ENCODE assay signal across 8 mouse cellular contexts in the genomic region with DNA sequence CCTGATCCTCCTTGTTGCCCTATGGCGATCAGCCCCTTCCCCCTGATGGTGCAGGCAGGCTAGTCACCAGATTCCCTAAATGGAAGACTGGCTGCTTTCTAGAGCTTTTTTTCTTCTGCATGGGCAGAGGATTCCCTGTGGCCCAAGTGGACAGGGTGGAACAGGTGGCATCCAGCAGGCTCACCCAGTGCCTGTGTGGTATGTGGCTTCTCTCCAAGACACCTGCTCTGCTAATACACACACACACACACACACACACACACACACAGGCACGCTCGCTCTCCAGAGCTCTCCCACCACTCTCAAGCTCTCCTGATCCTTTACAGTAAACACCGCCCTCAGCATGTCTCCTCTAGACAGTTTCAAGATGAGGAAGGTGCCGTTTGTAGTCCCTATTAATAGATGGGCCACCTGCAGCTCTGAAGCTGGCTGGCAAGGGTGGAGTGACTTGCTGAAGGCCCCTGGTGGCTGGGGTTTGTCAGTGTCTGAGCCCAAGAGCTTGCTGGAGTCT.
DNase-seq lines count a peak whose midpoint lies in the region; ATAC-seq and TF ChIP-seq lines count a peak whose summit lies in the region.
"Had no signal": no experiment of that assay in that cellular context is flagged by ENCODE, and none has a peak within 500 bp of the region (broad histone marks: within the 10 kb centered on the region; RNA-seq: fewer than 3 reads in every experiment).

No protein-coding gene starts in this region.

- H3K4me1 ChIP-seq in embryonic facial prominence, embryonic 14.5 days (ENCODE audit: control insufficient read depth, insufficient read depth, low read length) = peaks cover 14% of the 10 kb centered on the region
- H3K4me1 ChIP-seq in liver, embryonic 13.5 days (replicated peaks) = peaks cover 70% of the 10 kb centered on the region
- peaks cover 40% of the 10 kb centered on the region for H3K4me1 ChIP-seq in spleen, adult 2 months (ENCODE audit: control insufficient read depth, insufficient read depth, insufficient read length)

- 47% methylated on average over 5 of the region's 5 CpGs for WGBS in embryonic facial prominence, embryonic 14.5 days
- WGBS in liver, embryonic 13.5 days (ENCODE audit: insufficient replicate concordance) = 47% methylated on average over 5 of the region's 5 CpGs
- WGBS in spleen, adult 2 months = 23% methylated on average over 5 of the region's 5 CpGs

- TF ChIP-seq POLR2A in spleen, adult 2 months (IDR thresholded peaks at IDR 0.05; ENCODE audit: low read depth, low read length) = no peak

- TF ChIP-seq CTCF in spleen, adult 2 months (IDR thresholded peaks at IDR 0.05; ENCODE audit: extremely low read depth, insufficient read depth, insufficient read length, insufficient replicate concordance) = peak; percentile 61; the same call in 1 of the 2 replicates

- peak; percentile 47 for DNase-seq in retina, postnatal 1 day
- DNase-seq in retina, embryonic 14.5 days (ENCODE audit: low spot score) = no peak
- DNase-seq in embryonic facial prominence, embryonic 14.5 days (ENCODE audit: low spot score) = peak; percentile 77
- DNase-seq in liver, embryonic 13.5 days = no peak
- peak; percentile 72 to 73 for DNase-seq in spleen, adult 2 months (ENCODE audit: low read depth in 1 of 2, low spot score in 2 of 2)
- no peak for DNase-seq in urinary bladder, postnatal 10 days (ENCODE audit: low spot score)
- DNase-seq in adipocyte (ENCODE audit: low spot score) = no peak

- no peaks in the 10 kb centered on the region for H3K9me3 ChIP-seq in embryonic facial prominence, embryonic 14.5 days (ENCODE audit: control insufficient read depth, low read length)
- no peaks in the 10 kb centered on the region for H3K9me3 ChIP-seq in liver, embryonic 13.5 days (replicated peaks)
- H3K9me3 ChIP-seq: neural tube, embryonic 12.5 days had no signal

- peak; percentile 88 for ATAC-seq in embryonic facial prominence, embryonic 14.5 days (ENCODE audit: low read depth)
- ATAC-seq in liver, embryonic 13.5 days (ENCODE audit: low read depth) = no peak

- no peak overlapping the region for H3K4me2 ChIP-seq in embryonic facial prominence, embryonic 14.5 days (ENCODE audit: low read depth, low read length)
- peak overlapping the region; percentile 3; the same call in 1 of the 2 replicates for H3K4me2 ChIP-seq in liver, embryonic 13.5 days
- H3K4me2 ChIP-seq: neural tube, embryonic 12.5 days had no signal

- no peak overlapping the region for H3K27ac ChIP-seq in embryonic facial prominence, embryonic 14.5 days (replicated peaks; ENCODE audit: low read depth, low read length)
- peak overlapping the region; percentile 95 for H3K27ac ChIP-seq in liver, embryonic 13.5 days
- peak overlapping the region; percentile 95 for H3K27ac ChIP-seq in spleen, adult 2 months (ENCODE audit: insufficient read depth, low read length)
- H3K27ac ChIP-seq: neural tube, embryonic 12.5 days had no signal

- H3K27me3 ChIP-seq in embryonic facial prominence, embryonic 14.5 days (replicated peaks; ENCODE audit: control insufficient read depth, insufficient read depth, low read length) = no peaks in the 10 kb centered on the region
- no peaks in the 10 kb centered on the region for H3K27me3 ChIP-seq in liver, embryonic 13.5 days
- no peaks in the 10 kb centered on the region for H3K27me3 ChIP-seq in spleen, adult 2 months (ENCODE audit: control insufficient read depth, insufficient read depth, low read length)

- no peak overlapping the region for H3K9ac ChIP-seq in embryonic facial prominence, embryonic 14.5 days (ENCODE audit: low read depth, low read length)
- 0 out of 2 replicates have a peak overlapping the region, but pooled peaks have one; percentile 26 for H3K9ac ChIP-seq in liver, embryonic 13.5 days
- H3K9ac ChIP-seq: neural tube, embryonic 12.5 days had no signal

- no peak overlapping the region for H3K4me3 ChIP-seq in embryonic facial prominence, embryonic 14.5 days (ENCODE audit: low read depth, low read length)
- no peak overlapping the region for H3K4me3 ChIP-seq in liver, embryonic 13.5 days (replicated peaks)
- H3K4me3 ChIP-seq in spleen, adult 2 months (ENCODE audit: extremely low read depth, insufficient read depth, insufficient read length) = no peak overlapping the region
- H3K4me3 ChIP-seq: neural tube, embryonic 12.5 days had no signal

- no peaks in the 10 kb centered on the region for H3K36me3 ChIP-seq in embryonic facial prominence, embryonic 14.5 days (ENCODE audit: control insufficient read depth, insufficient read depth, low read length)
- H3K36me3 ChIP-seq in liver, embryonic 13.5 days = no peaks in the 10 kb centered on the region
- no peaks in the 10 kb centered on the region for H3K36me3 ChIP-seq in spleen, adult 2 months (ENCODE audit: control insufficient read depth, insufficient read depth, low read length)
- H3K36me3 ChIP-seq: neural tube, embryonic 12.5 days had no signal

Comparison
In these comparisons a context has a peak if more than half of its experiments do, and no peak if none do; other contexts are left out.
1. DNase-seq: peak in retina, postnatal 1 day (single experiment), embryonic facial prominence, embryonic 14.5 days (single experiment) and spleen, adult 2 months (2 of 2); none in retina, embryonic 14.5 days (single experiment), liver, embryonic 13.5 days (single experiment), urinary bladder, postnatal 10 days (single experiment) and adipocyte (single experiment).